Mouse (Mus musculus) megakaryocyte, embryonic 14.5 days (primary cell): ENCODE results near the gene Bbox1.

Experiments
- FLI1 ChIP-seq: IDR thresholded peaks from 2 replicates; pipeline ENCODE4 v1.6.1; 2012; ENCODE audit warnings: low read length, inconsistent platforms, mixed read lengths
- GATA1 ChIP-seq: IDR thresholded peaks from 3 replicates; pipeline ENCODE4 v1.6.1; 2012; ENCODE audit warnings: mixed read lengths, low read length, inconsistent platforms, borderline replicate concordance

DNA sequence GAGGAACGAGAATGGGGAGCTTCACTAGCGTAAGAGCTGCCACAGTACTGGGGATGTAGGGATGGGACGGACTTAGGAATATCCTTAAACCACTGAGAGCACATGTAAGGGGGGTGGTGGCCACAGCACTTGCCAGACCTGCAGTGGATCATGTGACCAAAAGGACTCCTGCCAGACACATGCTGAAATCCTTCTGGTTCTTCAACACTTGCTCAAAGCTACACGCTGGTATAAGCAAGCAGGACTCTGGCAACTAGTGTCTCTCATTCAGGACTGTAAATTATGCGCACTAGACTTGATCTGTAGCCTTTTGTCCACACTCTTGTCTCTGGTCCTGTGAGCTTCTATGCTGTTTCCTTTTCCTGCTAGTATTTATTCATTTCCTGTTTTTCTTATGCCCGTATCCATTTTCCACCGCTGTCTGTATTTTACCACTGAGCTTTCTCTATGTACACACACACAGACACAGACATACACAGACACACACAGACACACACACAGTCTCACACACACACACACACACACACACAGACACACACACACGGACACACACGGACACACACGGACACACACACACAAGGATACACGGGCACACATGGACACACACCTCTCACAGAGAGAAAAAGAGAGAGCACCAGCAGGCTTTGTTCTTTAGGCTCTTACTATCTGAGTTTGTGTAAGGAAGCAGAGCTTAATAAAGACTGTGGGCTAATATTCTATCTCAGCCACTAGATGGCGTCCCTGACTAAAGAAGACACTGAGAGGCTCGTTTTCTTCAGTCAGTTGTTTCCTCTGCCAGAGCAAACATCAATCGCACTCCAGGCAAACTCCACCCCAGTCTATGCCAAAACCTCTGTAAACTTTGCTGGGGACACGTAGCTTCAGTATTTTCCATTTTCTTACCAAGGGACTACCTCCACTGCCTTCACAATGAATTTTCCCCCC, 84.9 kb downstream of the Bbox1 start:
- TF ChIP-seq GATA1 (no peak), FLI1 (no peak)
